Mouse (Mus musculus): ENCODE data around the gene Pld3. TPM values are rescaled to one million over a fixed set of nuclear protein-coding genes. Genes with fewer than 3 reads are reported as not detected.
"Not testable (repeated sequence)": the region's sequence is repeated elsewhere in the genome, so short reads cannot be mapped to it uniquely, and the experiment has no call there.

Pld3 gene
- polyA plus RNA-seq, 3 experiments from 2014 or later: 155 to 246 (median 192) TPM

GRCm38 (mm10) chr7:27520599-27520998, 32.4 kb downstream of the Pld3 start:
- ATAC-seq: no peak

- ATAC-seq: no peak
Observed at GRCm38 (mm10) chr7:27520104-27520503, 32.9 kb downstream of the Pld3 start.

- ATAC-seq: no peak
Observed at GRCm38 (mm10) chr7:27518314-27518713, 34.7 kb downstream of the Pld3 start.

- no peak for ATAC-seq
Observed at GRCm38 (mm10) chr7:27514961-27515360, 38.1 kb downstream of the Pld3 start.

- ATAC-seq: no peak
Observed at GRCm38 (mm10) chr7:27510809-27511208, 42.2 kb downstream of the Pld3 start.

- peak; percentile 73 for ATAC-seq
Observed at GRCm38 (mm10) chr7:27508648-27509005, 44.4 kb downstream of the Pld3 start.

GRCm38 (mm10) chr7:27507711-27508647, 45.0 kb downstream of the Pld3 start:
- peak; percentile 87 for ATAC-seq

- ATAC-seq: no peak
Observed at GRCm38 (mm10) chr7:27506765-27507370, 46.1 kb downstream of the Pld3 start.

GRCm38 (mm10) chr7:27501620-27502019, 51.4 kb downstream of the Pld3 start:
- no peak for ATAC-seq

GRCm38 (mm10) chr7:27499036-27499435, 54.0 kb downstream of the Pld3 start, which contains the start of gene Prx:
TSS of gene Prx (plus strand) at chr7:27499324.
- ATAC-seq: no peak

GRCm38 (mm10) chr7:27494659-27495367, 58.2 kb downstream of the Pld3 start:
- not testable (repeated sequence) for ATAC-seq

- no peak for ATAC-seq
Observed at GRCm38 (mm10) chr7:27493450-27493849, 59.6 kb downstream of the Pld3 start.

GRCm38 (mm10) chr7:27493022-27493421, 60.0 kb downstream of the Pld3 start:
- ATAC-seq: no peak

GRCm38 (mm10) chr7:27491856-27492255, 61.2 kb downstream of the Pld3 start:
- no peak for ATAC-seq

GRCm38 (mm10) chr7:27490543-27491329, 62.3 kb downstream of the Pld3 start:
- peak; percentile 42 for ATAC-seq

GRCm38 (mm10) chr7:27490227-27490542, 62.8 kb downstream of the Pld3 start:
- ATAC-seq: no peak

GRCm38 (mm10) chr7:27489270-27489869, 63.6 kb downstream of the Pld3 start:
- no peak for ATAC-seq

GRCm38 (mm10) chr7:27487740-27488268, 65.2 kb downstream of the Pld3 start:
- ATAC-seq: no peak

- peak; percentile 82 for ATAC-seq
Observed at GRCm38 (mm10) chr7:27486770-27487697, 66.0 kb downstream of the Pld3 start, which contains the start of gene Sertad1. TSS of gene Sertad1 (plus strand) at chr7:27486910.

- no peak for ATAC-seq
Observed at GRCm38 (mm10) chr7:27486102-27486769, 66.8 kb downstream of the Pld3 start.

Data from inflammation-experienced regulatory T-cells, adult 6 months (primary cell).